Mouse (Mus musculus) midbrain, embryonic 10.5 days (tissue): ENCODE measurements around the gene B3gnt7. TPM values are rescaled to one million over a fixed set of nuclear protein-coding genes. Genes with fewer than 3 reads are reported as not detected.
A peak's percentile ranks its signal among the peaks of the same experiment; 100 is the strongest.

Experiments
- DNase-seq: peaks from one replicate; pipeline ENCODE4 v3.0.0-alpha.2; 2017; ENCODE audit warnings: low spot score
- H3K27ac ChIP-seq: fragments of 300-500 bp; sonication (generic); replicated peaks from 2 replicates; pipeline ENCODE4 v1.5.1; 2016; ENCODE audit warnings: mild to moderate bottlenecking
- H3K27me3 ChIP-seq: fragments of 300-500 bp; sonication (generic); 2 replicates; pipeline ENCODE4 v1.6.1; 2016; ENCODE audit warnings: low read depth, mild to moderate bottlenecking; ENCODE audit not compliant: poor library complexity, severe bottlenecking
- H3K36me3 ChIP-seq: fragments of 300-500 bp; sonication (generic); 2 replicates; pipeline ENCODE4 v1.6.1; 2016; ENCODE audit warnings: mild to moderate bottlenecking, moderate library complexity
- H3K4me1 ChIP-seq: fragments of 300-500 bp; sonication (generic); 2 replicates; pipeline ENCODE4 v1.6.1; 2016
- H3K4me3 ChIP-seq: fragments of 300-500 bp; sonication (generic); 2 replicates; pipeline ENCODE4 v1.5.1; 2016; ENCODE audit warnings: mild to moderate bottlenecking, moderate library complexity
- H3K9me3 ChIP-seq: fragments of 300-500 bp; sonication (generic); replicated peaks from 2 replicates; pipeline ENCODE4 v1.6.1; 2016; ENCODE audit warnings: mild to moderate bottlenecking
- WGBS: fragments of 180-500 bp; shearing (Covaris S2); methylation state at CpG from one replicate; pipeline ENCODE4 v1.1.7; 2016; 5-methylcytosine and 5-hydroxymethylcytosine counted together
- polyA plus RNA-seq: library from polyadenylated mRNA; unstranded; fragments of >200 nt; fragmentation: Nextera tagmentation; extraction: Ambion mirVana; gene quantifications from 2 replicates; pipeline ENCODE4 v1.2.1, GENCODE M21; 2016

B3gnt7 gene
- polyA plus RNA-seq = 3.7 and 4.2 TPM in 2 replicates

DNA sequence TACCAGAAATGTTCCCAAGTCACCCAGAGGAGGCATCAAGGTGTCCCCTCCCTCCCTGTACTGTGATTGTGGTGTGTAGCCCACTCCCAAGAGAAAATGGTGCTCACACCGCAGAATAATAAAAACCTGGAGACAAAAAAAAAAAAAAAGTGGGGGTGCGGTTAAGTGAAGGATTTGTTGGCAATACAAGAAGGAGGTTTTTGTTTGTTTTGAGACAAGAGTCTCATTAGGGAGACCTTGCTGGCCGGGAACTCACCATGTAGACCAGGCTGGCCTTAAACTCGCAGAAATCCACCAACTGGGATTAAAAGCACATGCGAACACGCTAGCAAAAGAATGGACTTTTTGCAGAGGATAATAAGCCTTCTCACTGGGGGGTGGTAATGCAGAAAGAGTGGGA, at the start of gene B3gnt7:
Gene B3gnt7 (plus strand): TSS at position 301 of the 400 bp plus-strand sequence.
- DNase-seq = no peak
- Histone ChIP-seq H3K4me3 (peak within 1 kb of the TSS; percentile 72), H3K27ac (peak within 1 kb of the TSS; percentile 76), H3K4me1 (peaks cover 28% of the 10 kb centered on the region), H3K36me3 (no peaks in the 10 kb centered on the region; the same call in 1 of the 2 replicates), H3K9me3 (no peaks in the 10 kb centered on the region), H3K27me3 (peaks cover 83% of the 10 kb centered on the region)
- WGBS = 25% methylated on average over 6 of the region's 6 CpGs

GRCm38 (mm10) chr1:86253410-86253809, 49.2 kb upstream of the B3gnt7 start:
- 94% methylated on average over 8 of the region's 8 CpGs for WGBS
- DNase-seq = no peak
- Histone ChIP-seq H3K27ac (no peak overlapping the region), H3K9me3 (no peaks in the 10 kb centered on the region), H3K27me3 (no peaks in the 10 kb centered on the region), H3K36me3 (peaks cover 12% of the 10 kb centered on the region), H3K4me1 (peaks cover 6% of the 10 kb centered on the region; the same call in 1 of the 2 replicates), H3K4me3 (no peak overlapping the region)

- DNase-seq = no peak
- no peaks in the 10 kb centered on the region for H3K9me3 ChIP-seq
- no peak overlapping the region for H3K27ac ChIP-seq
- H3K27me3 ChIP-seq = no peaks in the 10 kb centered on the region
- H3K4me3 ChIP-seq = no peak overlapping the region
- WGBS = 85% methylated on average over 4 of the region's 4 CpGs
- H3K4me1 ChIP-seq = peaks cover 6% of the 10 kb centered on the region; the same call in 1 of the 2 replicates
- 0 out of 2 replicates have a peak, but pooled peaks cover 3% of the 10 kb centered on the region for H3K36me3 ChIP-seq
Observed at GRCm38 (mm10) chr1:86256311-86256710, 46.3 kb upstream of the B3gnt7 start.

DNA sequence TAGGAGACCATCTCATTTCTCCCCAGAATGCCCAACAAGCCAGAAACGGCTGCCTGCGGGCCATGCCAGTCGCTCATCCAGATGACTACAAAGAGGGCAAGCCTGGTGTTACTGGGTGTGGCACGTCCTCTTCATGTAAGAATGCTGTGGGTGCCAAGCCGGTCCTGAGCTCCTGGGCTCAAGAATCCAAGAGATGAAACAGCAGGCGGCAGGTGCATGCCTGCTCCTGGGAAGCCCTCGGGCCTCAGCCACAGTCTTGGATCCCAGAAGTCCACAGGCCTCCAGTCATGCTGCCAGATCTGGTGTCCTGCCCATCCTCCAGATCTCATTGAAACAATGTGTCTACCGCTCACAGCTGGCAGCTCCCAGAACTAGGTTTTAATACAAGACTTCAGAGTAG, 45.4 kb upstream of the B3gnt7 start:
- no peak for DNase-seq

DNA sequence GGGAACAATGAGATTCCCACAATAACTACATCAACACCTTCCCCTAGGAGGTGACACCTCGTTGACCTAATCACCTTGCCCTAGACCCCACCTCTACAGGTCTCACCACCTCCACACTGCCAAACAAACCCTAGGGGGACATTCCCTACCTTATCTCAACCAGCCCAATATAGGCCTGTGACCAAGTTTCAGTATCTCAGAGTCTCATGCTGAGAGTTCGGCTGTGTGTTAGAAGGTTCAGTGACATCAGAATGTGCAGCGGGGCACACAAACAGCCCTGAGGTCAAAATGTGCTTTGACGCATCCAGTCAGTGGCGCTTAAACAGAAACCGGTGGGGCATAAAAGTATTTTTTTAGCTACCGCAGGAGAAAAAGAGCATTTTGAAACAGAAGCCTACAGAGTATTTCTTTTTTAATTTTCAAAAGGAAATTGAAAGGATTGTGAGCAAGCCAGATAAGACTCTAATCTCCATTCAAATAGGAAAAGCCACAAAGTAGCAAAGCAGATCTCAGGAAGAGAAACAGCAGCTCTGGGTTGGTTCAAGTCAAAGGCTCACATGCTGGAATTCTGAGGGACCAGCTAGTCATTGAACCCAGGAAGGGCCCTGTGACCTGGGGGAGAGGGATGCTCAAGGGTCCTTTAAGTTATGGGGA, 44.3 kb upstream of the B3gnt7 start:
- 66% methylated on average over 7 of the region's 7 CpGs for WGBS
- DNase-seq = no peak
- H3K9me3 ChIP-seq = no peaks in the 10 kb centered on the region
- no peaks in the 10 kb centered on the region for H3K27me3 ChIP-seq
- H3K27ac ChIP-seq = no peak overlapping the region
- 0 out of 2 replicates have a peak, but pooled peaks cover 3% of the 10 kb centered on the region for H3K36me3 ChIP-seq
- peaks cover 6% of the 10 kb centered on the region; the same call in 1 of the 2 replicates for H3K4me1 ChIP-seq
- H3K4me3 ChIP-seq = no peak overlapping the region

More for the DNA sequence above, 45.4 kb upstream of the B3gnt7 start:
- H3K4me1 ChIP-seq = peaks cover 6% of the 10 kb centered on the region; the same call in 1 of the 2 replicates
- no peak overlapping the region for H3K4me3 ChIP-seq
- 0 out of 2 replicates have a peak, but pooled peaks cover 3% of the 10 kb centered on the region for H3K36me3 ChIP-seq
- H3K27ac ChIP-seq = no peak overlapping the region
- H3K9me3 ChIP-seq = no peaks in the 10 kb centered on the region
- H3K27me3 ChIP-seq = no peaks in the 10 kb centered on the region
- 93% methylated on average over 8 of the region's 8 CpGs for WGBS

GRCm38 (mm10) chr1:86263564-86264339, 38.9 kb upstream of the B3gnt7 start:
- H3K36me3 ChIP-seq = no peaks in the 10 kb centered on the region
- no peaks in the 10 kb centered on the region for H3K9me3 ChIP-seq
- H3K4me1 ChIP-seq = peaks cover 3% of the 10 kb centered on the region; the same call in 1 of the 2 replicates
- DNase-seq = no peak
- H3K27me3 ChIP-seq = no peaks in the 10 kb centered on the region
- no peak overlapping the region for H3K4me3 ChIP-seq
- 0 out of 2 replicates have a peak overlapping the region, but pooled peaks have one; percentile 42 for H3K27ac ChIP-seq
- WGBS = 58% methylated on average over 7 of the region's 7 CpGs

- no peaks in the 10 kb centered on the region for H3K36me3 ChIP-seq
- no peak overlapping the region for H3K27ac ChIP-seq
- H3K9me3 ChIP-seq = no peaks in the 10 kb centered on the region
- no peak for DNase-seq
- H3K4me3 ChIP-seq = no peak overlapping the region
- H3K4me1 ChIP-seq = peaks cover 3% of the 10 kb centered on the region; the same call in 1 of the 2 replicates
- H3K27me3 ChIP-seq = no peaks in the 10 kb centered on the region
- WGBS = 75% methylated on average over 3 of the region's 3 CpGs
Observed at GRCm38 (mm10) chr1:86265060-86265459, 37.6 kb upstream of the B3gnt7 start.

GRCm38 (mm10) chr1:86268492-86269189, 34.0 kb upstream of the B3gnt7 start:
- DNase-seq = no peak
- H3K4me1 ChIP-seq = peaks cover 3% of the 10 kb centered on the region; the same call in 1 of the 2 replicates
- H3K4me3 ChIP-seq = no peak overlapping the region
- no peaks in the 10 kb centered on the region for H3K9me3 ChIP-seq
- no peaks in the 10 kb centered on the region for H3K27me3 ChIP-seq
- no peak overlapping the region for H3K27ac ChIP-seq
- H3K36me3 ChIP-seq = no peaks in the 10 kb centered on the region
- 91% methylated on average over 9 of the region's 9 CpGs for WGBS

DNA sequence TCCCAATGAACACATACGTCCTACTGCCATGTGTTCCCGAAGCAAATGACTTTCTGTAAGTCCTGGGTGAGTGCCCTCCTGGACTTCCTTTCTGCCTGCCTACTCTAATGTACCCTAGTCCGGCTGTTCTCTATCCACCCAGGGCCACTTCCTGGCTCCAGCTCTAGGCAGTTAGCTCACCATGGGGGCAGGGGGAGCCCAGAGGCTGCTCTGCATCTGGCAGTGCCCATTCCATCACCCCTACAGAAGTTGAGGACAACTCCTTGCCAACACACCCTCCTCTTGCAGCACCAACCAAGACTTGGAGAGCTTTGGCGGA, 33.5 kb upstream of the B3gnt7 start:
- Histone ChIP-seq H3K4me3 (no peak overlapping the region), H3K27me3 (no peaks in the 10 kb centered on the region), H3K36me3 (no peaks in the 10 kb centered on the region), H3K9me3 (no peaks in the 10 kb centered on the region), H3K27ac (no peak overlapping the region), H3K4me1 (no peaks in the 10 kb centered on the region)
- DNase-seq = no peak
- WGBS = 86% methylated on average over 4 of the region's 4 CpGs

DNA sequence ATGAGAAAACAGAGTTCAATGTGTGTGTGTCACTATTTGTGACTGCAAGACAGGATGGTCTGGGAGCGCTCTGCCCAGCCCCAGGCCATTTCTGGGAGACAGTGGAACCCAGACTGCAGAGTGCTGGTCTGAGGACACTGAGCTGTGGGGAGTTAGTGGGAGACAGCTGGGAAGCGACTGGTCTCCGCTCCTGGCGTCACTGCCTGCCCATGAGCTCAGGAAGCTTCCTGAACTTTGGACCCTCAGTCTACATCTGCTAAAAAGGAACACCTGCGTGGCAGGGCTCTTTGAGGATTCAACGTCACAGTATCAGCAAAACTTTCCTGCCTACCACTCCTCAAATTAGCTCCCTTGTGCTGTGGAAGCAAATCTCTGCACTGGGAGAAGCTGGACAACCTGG, 30.9 kb upstream of the B3gnt7 start:
- no peaks in the 10 kb centered on the region for H3K9me3 ChIP-seq
- H3K4me3 ChIP-seq = no peak overlapping the region
- H3K27me3 ChIP-seq = no peaks in the 10 kb centered on the region
- no peak overlapping the region for H3K27ac ChIP-seq
- no peaks in the 10 kb centered on the region for H3K4me1 ChIP-seq
- no peak for DNase-seq
- 86% methylated on average over 6 of the region's 6 CpGs for WGBS
- no peaks in the 10 kb centered on the region for H3K36me3 ChIP-seq

GRCm38 (mm10) chr1:86277055-86277454, 25.6 kb upstream of the B3gnt7 start:
- H3K4me1 ChIP-seq = 0 out of 2 replicates have a peak, but pooled peaks cover 4% of the 10 kb centered on the region
- H3K9me3 ChIP-seq = no peaks in the 10 kb centered on the region
- H3K36me3 ChIP-seq = no peaks in the 10 kb centered on the region
- WGBS = 88% methylated on average over 5 of the region's 5 CpGs
- DNase-seq = no peak
- no peak overlapping the region for H3K27ac ChIP-seq
- no peaks in the 10 kb centered on the region for H3K27me3 ChIP-seq
- no peak overlapping the region for H3K4me3 ChIP-seq

DNA sequence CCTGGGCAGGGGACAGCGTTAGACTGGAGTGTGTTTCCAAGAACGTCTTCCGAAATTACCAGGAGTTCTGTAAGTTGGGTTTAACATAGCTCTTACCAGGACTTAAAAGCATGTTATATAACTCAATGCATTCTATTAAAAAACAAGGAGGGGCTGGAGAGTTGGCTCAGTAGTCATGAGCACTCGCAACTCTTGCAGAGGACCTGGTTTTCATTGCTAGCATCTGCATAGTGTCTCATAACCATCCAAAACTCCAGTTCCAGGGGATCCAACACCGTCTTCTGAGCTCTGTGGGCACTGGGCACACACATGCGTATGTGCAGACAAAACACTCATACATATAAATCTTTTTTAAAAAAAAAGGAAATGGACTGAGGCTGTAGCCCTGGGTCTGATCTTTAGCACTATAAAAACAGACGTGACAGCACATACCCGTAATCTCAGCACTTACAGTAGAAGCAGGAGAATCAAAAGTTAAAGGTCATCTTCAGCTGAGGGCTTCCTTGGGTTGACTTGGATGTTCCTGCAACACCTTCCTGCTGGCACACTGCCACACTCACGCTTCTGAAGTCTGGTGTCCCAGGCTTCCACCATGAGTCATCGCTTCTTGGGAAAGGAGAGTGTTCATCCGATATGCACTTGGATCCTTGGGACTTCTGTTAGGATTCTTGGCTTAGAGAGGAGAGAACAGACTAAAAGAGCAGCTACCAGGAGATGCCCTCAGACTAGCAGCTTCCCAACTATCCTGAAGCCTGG, 20.7 kb upstream of the B3gnt7 start:
- 95% methylated on average over 11 of the region's 11 CpGs for WGBS
- H3K4me1 ChIP-seq = 0 out of 2 replicates have a peak, but pooled peaks cover 4% of the 10 kb centered on the region
- no peaks in the 10 kb centered on the region for H3K36me3 ChIP-seq
- no peak for DNase-seq
- H3K4me3 ChIP-seq = no peak overlapping the region
- H3K27ac ChIP-seq = no peak overlapping the region
- no peaks in the 10 kb centered on the region for H3K9me3 ChIP-seq
- no peaks in the 10 kb centered on the region for H3K27me3 ChIP-seq
